Mouse (Mus musculus) testis, postnatal 10 days (tissue): ENCODE measurements around the gene Jund.

Experiments
- DNase-seq: peaks from one replicate; pipeline ENCODE4 v3.0.0; 2021; ENCODE audit warnings: low spot score

Gene Jund

DNA sequence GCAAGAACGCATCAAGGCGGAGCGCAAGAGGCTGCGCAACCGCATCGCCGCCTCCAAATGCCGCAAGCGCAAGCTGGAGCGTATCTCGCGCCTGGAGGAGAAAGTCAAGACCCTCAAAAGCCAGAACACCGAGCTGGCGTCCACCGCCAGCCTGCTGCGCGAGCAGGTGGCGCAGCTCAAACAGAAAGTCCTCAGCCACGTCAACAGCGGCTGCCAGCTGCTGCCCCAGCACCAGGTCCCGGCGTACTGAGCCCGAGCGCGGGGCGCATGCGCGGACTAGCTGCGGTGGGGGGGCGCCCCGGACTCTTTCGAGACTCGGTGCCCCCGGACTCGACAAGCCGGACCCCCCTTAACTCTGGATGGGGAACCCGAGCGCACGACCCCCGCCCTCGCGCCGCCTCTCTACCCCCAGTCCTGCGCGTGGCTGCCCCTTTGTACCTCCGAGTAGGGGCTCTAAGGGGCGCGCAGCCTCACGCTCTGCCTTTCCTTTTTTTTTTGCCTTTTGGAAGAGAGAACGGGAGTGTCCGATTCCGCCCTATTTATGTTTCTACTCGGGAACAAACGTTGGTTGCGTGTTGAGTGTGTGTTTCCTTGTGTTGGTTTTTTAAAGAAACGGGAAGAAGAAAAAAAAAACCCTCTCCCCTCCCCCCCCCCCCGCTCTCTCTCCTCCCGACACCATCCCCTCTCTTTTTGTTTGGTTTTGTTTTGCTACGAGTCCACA is 1.2 kb downstream of the Jund start:
- peak; percentile 85 for DNase-seq

DNA sequence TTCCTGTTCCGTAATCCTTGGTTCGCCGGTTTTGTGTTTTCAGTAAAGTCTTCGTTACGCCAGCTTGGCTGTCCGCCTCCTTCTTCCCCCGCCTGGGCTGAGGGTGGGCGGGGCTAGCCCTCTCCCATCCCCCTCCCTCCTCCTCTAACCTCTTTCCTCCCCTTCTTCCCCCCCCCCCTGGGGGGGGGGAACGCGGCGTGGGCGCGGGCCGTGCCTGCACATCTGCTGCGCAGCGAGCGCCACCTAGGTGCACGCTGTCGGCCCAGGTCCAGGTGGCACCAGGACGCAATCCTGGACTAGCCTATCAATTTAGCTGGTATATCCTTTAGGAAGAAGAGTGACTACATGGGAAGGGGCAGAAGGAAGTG is 1.8 kb downstream of the Jund start:
- peak; percentile 93 for DNase-seq

DNA sequence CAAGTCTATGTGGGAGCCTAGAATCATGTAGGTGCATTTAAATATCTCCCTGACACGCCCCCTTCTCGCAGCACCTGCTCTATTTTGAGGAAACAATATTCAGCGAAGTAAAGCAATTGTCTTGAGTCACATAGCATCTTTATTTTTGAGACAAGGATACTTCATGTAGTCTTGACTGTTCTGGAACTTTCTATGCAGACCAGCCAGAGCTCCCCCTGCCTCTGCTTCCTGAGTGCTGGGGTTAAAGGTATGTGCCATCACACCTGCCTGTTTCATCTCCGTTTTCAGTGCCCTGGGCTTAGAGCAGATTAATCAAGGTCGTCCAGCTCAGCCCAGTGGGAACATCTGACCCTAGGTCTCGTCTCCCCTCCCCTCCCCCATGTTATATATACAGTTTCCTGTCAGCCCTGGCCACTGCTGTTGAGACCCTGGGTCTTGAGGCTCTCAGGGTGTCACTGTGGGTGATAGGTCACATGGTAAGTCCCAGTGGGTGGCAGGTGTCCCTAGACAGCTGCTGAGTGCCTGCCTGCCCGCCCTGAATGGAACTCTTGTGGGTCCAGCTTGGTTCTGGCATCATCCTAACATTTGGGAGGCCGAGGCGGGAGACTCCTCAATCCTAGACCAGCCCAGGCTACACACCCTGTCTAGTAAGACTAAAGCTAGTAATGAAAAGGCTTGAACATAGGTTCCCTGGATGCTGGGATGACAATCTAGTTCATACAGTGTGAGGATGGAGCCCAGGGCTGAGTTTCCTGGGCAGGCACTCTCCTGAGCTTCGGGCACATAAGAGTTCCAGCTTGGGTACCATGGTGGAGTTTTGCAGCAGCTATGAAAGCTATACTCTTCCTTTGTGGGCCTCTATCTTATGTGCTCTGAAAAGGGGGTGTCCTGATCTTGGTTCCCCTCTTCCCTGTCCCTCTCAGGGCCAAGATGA is 2.6 kb downstream of the Jund start:
- no peak for DNase-seq

DNA sequence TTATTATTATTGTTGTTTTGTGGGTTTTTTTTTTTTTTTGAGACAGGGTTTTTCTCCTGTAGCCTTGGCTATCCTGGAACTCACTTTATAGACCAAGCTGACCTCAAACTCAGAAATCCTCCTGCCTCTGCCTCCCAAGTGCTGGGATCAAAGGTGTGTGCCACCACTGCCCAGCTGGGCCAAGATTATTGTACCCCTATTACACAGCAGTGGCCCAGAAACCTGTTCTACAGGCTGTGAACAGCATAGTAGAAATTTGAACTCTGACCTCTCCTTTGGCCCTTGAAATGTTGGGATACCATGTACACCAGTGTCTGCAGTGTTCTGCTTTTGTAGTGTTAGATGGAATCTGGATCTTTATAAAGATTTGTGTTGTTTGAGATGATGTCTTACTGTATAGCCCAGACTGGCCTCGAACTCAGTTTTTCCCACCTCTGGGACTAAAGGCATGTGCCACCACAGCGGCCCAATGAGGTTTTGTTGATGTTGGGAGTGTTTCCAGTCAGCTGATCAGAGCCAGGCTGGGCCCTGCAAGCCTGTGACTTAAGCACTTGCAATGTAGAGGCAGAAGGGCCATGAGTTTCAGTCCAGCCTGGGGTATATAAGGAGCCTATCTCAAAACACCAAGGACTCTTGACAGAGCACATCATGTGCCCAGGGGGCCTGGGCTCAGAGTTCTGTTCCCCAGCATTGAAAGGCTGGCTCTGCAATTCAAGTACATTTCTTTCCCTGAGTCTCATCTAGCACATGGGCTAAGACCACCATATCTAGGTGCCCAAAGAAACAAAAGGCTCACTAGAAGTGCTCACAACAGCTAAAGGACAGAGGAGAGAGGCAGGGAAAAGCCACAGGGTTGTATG is 3.5 kb downstream of the Jund start:
- DNase-seq = no peak

DNA sequence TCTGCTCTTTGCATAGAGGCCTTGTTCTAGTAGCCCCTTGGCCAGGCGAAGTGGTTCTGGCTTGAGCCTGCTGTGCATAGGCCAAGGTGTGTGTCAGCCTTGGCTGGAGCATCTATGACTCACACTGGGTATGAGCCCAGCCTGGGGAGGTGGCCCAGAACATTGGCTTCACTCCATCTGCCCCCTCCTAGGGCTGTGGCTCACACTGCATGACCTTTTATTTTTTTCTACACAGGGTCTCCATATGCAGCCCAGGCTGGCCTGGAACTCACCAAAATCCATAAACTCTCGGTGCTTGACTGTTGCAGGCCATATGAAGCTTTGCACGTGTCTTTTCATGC is 4.1 kb downstream of the Jund start:
- peak; percentile 65 for DNase-seq

DNA sequence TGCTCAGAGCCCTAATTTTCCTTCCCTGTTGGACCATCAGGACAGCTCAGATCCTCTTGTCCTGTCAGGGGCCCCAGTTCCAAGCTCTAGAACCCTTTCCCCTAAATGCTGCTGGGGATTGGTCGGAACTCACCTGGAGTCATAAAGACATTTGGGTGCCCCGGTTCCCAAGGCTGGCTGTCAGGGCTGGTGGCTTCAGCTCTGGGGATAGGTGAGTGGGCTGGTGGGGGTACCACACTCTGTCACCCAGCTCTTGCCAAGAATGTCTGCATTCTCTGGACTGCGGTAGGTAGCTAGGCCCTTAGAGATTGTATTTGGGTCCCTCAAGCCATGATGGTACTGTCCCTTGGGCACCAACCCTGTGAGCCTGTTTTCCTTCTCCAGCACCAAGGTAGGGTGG is 4.5 kb downstream of the Jund start, which contains the start of gene Iqcn:
Gene Iqcn, plus strand, starts transcription at position 171 of the 400 bp plus-strand sequence.
- no peak for DNase-seq

DNA sequence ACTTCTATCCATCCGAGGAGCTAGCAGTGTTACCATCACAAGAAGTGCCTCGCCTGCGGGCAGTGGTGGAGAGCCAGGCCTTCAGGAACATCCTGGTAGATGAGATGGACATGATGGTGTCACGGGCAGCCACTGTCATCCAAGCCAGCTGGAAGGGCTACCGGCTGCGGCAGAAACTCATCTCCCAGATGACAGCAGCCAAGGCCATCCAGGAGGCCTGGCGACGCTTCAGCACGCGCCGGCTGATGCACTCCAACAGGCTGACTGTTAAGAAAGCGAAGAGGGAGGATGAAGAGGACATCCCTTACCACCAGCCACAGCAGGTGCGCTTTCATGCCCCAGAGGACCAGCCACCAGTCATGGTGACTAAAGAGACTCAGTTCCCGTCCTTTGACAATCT is 9.5 kb downstream of the Jund start:
- DNase-seq = no peak

DNA sequence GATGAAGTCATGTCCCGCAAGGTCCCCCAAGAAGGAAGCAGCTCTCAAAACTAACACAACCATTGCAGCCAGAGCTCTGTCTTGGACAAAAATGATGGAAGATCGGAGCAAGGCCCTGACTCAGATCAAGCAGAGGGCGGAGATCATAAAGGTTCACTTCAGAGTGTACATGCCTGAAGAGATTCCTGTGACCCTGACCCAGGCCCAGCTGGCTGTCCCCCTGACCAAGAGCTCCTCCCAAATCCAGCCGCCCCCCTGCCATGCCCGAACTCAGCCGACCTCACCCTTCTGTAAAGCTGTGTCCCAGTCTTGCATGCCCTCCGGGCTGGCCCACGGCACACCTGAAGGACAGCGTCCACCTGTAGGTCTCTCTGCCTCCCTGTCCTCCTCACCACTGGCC is 11.0 kb downstream of the Jund start:
- no peak for DNase-seq

DNA sequence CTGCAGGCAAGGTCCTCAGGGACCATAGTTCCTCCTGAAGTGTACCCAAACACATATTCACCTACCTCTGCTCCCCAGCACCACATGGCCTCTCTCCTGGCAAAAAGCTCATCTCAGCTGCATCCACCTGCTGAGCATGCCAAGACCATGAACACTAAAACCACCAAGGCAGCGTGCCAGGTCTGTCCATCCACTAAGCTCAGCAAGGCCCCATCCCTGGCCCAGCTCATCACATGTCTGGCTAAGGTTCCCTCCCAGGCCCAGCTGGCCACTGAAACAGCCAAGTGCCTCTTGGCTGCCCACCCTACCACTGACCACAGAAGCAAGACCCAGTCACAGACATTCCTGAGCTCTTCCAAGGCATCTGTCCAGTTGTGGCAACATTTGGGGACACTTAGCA is 11.5 kb downstream of the Jund start:
- DNase-seq = peak; percentile 67

DNA sequence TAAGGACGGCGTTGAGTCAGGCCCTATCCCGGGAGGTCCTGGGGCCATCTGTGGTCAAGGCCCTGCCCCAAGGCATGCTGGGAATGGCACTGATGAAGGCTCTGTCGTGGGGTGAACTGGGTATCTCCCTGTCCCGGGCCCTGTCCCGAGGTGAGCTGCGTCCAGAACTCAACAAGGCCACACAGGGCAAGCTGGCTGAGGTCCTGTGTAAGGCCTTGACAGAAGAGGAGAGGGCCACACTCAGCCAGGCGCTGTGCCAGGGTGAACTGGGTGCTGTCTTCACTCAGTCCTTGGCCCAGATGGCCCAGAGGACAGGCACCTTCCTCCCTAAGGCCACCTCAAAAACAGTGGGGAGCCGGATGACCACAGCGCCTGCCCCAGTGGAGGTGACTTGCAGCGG is 12.3 kb downstream of the Jund start:
- DNase-seq = no peak

DNA sequence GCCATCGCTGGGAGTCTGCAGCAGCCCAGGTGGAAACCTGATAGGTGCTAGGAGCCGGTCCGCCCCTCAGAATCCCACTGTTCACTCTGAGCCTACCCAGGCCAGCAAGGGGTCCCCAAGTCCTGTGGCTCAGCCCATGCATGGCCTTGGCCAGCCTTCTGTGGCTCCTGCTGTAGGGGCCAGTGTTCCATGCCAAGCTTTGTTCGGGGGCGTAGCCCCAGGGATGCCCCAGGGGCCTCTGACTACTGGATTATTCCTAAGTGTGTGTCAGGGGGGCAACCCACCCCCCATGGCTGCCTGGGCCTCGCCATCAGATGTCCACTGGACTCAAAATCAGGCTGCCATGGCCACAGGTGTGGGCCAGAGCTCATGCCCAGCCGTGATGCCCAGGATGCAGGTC is 15.2 kb downstream of the Jund start:
- DNase-seq = no peak

DNA sequence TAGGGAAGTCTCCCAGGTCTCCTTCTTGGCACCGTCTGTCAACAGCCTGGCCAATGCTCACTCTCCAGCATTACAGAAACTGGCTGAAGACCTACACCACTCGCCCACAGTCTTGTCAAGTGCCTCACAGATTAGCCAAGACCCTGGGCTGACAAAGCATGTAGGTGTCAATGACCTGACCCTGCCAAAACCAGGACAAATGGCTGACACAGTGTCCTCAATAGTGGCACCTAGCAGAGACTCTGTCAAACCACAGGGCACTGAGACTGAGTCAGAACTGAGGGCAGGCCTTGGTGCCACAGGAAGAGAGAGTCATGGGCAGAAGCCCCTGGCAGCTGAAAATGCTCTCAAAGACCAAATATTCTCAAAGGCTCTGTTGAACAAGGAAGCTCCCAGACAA is 16.3 kb downstream of the Jund start:
- no peak for DNase-seq

DNA sequence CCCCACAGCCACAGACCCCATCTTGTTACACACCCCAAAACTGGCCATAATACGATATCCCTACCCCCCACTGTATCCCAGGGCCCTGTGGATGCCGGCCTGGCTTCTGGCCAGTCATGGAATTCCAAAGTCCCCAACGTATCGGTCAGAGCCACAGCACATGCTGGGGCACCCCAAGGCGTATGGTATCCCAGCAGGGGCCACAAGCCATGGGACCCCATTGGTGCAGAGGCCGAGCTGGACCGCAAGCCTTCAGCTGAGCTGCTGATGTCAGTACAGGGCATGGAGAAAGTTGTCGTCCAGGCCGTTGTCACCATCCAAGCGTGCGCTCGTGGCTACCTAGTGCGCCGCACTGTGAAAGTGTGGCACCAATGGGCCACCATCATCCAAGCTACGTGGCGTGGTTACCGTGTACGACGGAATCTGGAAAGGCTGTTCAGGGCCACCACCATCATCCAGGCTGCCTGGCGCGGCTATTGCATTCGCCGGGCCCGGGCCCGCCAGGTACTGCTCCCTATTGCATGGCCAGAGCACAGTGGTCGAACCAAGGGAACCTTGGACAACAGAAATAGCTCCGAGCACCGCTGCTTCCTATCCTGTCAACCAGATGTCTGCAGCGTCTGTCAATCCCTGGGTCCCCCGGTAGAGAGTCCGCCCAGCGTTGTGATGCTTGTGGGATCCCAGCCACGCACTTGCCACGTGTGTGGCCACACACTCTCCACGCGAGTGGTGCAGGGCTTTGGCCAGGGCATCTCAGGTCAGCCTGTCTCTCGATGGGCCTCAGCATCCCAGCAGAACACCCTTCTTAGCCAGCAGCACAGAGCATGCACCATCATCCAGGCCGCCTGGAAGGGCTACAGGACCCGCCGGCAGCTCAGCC is 18.0 kb downstream of the Jund start:
- DNase-seq = peak; percentile 41

DNA sequence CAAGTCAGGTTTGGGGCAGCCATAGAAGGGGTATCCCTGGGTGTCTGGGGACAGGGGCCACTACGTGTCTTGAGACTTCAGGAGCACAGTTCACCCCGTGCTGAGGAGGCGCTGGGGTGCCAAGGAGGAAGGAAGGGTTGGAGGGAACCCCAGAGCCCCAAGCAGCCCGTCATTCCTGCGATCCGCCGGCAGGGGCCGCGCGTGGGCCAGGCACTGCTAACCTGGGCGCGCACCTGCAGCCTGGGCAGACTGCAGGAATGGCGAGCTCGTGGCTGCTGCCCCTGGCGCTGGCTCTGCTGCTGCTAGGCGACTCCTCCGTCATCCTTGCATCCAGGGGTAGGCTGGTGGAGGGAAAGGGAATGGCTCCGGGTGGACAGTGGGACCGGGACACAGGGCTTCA is 19.5 kb downstream of the Jund start, which contains the start of gene Gm3336:
Gene Gm3336, plus strand, starts transcription at position 247 of the 400 bp plus-strand sequence.
- DNase-seq = peak; percentile 76

DNA sequence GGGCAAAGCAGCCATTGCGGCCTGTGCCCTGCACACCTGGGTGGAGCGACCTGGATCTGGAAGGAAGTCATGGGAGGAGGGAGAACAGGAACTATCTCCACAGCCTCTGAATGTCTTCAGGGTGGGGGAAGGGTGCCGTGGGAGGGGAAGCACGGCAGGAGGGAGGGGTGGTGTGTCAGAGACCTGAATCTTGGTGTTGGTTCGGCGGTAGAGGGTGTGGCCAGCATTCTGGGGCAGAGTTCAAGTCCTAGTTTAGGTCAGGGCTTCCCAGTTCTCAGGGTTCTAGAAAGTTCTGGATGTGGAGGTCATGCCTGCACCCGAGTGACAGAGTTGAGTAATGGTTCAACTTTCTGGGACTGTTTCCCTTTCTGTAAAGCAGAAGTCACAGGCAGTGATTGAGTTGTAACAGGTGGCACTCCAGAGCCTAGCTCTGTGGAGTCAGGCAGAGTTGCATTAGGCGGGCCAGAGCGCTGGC is 21.1 kb downstream of the Jund start:
- DNase-seq = peak; percentile 43

DNA sequence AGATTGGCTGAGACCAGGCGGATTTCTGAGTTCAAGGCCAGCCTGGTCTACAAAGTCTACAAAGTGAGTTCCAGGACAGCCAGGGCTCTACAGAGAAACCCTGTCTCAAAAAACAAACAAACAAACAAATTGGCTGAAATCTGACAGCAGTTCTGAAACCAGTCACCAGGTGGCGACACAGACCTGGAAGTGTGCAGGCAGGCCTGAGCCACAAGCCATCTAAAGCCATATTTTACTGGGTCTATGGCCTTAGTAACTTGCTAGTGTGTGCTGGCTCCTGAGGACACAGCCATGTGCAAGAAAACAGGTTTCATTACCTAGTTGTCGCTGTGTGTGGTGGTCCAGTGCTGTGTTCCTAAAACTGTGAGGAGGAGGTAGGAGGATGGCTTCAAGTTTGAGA is 22.0 kb downstream of the Jund start:
- DNase-seq = peak; percentile 90

DNA sequence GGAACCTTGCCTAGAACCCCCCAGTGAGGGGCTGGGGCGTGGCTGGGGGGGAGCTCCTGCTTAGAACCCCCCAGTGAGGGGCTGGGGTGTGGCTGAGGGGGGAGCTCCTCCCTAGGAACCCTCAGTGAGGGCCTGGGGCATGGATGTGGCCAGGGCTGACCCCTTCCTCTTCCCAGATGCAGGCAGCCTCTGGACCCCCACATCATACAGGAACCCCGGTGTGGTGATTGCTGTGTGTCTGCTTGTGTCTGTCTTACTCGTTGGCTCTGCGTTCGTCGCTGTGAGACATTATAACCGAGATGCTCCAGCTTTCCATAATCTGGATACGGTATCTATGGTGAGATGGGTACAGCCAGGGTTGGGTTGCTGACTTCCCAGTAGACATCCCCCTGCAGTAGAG is 22.9 kb downstream of the Jund start:
- peak; percentile 45 for DNase-seq

DNA sequence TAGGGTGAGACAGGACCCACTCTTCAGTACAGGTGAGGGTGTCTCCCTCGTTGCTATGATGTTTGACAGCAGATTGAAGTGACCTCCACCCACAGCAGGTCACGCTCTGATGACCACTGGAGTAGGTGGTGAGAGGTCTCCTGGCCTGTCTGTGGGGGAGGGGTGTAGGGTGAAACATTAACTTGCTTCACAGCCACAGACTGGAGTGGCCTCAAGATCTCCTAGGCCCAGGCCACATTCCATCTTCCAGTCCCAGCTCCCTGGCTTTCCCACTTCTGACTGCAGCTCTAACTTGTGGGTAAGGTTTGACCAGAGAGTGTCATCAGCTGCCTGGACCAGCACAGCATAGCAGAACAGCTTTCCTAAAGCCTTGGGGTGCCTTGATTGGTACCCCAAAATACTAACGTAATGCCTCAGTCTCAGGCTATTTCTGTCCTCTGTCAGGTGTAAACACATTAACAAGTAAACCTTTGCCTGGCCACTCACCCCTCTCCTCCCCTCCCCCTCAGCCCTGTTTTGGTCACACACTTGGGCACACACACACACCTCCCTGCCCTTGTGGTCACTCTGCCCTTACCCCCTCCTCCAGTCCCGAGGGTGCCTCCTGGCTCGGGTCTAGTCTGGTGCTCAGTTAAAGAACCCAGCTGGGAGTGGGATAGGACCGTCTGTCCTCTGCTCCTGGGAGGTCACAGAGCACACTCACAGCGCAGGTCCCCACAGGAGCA is 24.9 kb downstream of the Jund start, which contains the start of gene Pde4c:
Gene Pde4c, plus strand, starts transcription at position 235 of the 725 bp plus-strand sequence.
- peak; percentile 37 for DNase-seq

DNA sequence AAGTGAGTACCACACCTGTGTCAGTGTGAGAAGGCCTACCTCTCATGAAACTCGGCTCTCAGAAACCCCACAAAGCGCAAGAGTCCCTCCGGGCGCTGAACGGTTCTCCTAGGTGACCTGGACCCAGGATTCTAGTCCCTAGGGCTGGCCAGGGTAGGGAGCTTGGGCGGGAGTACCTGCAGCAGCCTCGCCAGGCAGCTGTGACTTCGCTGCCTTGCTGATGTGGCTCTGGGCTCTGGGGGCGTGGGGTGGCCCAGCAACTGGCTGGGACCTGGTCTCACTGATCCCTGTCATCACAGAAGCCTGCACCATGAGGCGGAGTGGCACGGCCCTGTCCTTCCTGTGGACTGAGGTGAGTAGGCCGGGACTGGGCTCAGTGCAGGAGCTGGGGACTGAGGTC is 25.5 kb downstream of the Jund start:
- DNase-seq = no peak

DNA sequence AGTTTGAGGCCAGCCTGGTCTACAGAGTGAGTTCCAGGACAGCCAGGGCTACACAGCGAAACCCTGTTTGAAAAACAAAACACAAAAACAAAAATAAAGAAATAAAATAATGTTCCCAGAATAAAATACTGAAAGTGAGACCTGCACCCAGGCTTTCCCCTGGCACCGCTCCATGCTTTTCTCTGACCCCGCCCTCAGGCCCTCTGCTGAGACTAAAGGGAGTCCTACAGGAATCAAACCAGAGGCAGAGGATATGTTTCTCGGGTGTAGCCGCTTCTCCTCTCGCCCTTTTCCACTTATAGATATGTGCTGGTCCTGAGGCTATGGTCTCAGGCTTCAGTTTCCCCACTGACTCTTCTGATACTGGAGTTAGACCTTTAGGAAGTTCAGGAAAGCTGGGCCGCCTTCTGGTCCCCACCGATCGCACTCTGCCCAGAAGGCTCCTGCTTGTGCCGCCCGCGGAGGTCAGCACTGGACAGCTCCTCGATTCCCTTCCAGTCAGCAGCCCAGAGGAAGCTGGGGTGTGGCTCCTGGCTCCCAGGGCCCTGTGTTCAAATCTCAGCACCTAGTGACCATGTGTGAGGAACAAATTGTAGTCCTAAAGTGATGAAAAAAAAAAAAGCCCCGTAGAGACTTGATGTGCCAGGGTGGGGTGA is 27.2 kb downstream of the Jund start:
- DNase-seq = peak; percentile 78
